In the genomic region with DNA sequence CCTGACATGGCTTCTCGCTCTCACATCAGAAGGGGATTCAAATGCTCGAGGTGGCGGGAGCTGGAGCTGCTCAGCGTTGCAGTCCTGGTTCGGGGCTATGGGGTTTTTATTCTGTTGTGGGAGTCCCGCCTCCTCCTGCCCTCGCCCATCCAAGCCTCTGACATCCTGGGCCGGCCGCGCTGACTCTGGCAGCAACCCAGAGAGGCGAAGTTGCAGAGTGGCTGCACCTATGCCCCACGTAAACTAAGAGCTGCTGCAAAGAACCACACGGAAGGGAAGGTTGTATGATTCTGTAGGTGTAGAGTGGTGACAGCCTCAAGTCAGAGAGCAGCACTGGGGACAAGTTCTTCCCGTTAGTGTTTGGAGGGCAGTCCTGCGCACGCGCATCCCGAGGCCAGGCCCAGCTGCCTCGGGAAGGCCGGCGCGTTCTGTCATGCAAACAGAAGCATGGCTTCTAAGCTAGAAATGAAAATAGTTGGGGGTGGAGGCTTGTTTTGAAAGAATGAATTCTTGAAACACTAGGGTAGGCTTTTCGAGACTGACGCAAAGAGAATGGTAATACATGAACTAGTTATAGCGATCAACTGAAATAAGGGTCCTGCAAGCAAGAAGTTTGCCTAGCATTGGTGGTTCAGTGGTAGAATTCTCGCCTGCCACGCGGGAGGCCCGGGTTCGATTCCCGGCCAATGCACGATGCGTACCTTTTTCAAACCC, we compare ENCODE assay signal across 8 mouse cellular contexts. TPM values are rescaled to one million over a fixed set of nuclear protein-coding genes. Genes with fewer than 3 reads are reported as not detected.
A peak's percentile ranks its signal among the peaks of the same experiment; 100 is the strongest.
DNase-seq lines count a peak whose midpoint lies in the region; ATAC-seq and TF ChIP-seq lines count a peak whose summit lies in the region.

No protein-coding gene starts in this region.

- H3K4me1 ChIP-seq in bone marrow macrophage, adult 2 months (ENCODE audit: control insufficient read depth, insufficient read depth, low read length) = peaks cover under 1% of the 10 kb centered on the region
- no peaks in the 10 kb centered on the region for H3K4me1 ChIP-seq in embryonic fibroblast, embryonic 13.5 days (ENCODE audit: control insufficient read depth, insufficient read depth, low read length)
- H3K4me1 ChIP-seq in heart, embryonic 10.5 days = no peaks in the 10 kb centered on the region
- H3K4me1 ChIP-seq in kidney, embryonic 14.5 days (ENCODE audit: control insufficient read depth, insufficient read depth, low read length) = no peaks in the 10 kb centered on the region
- no peaks in the 10 kb centered on the region for H3K4me1 ChIP-seq in limb, embryonic 14.5 days (ENCODE audit: control insufficient read depth, insufficient read depth, low read length)
- H3K4me1 ChIP-seq in midbrain, embryonic 16.5 days (ENCODE audit: control insufficient read depth, insufficient read depth, low read length) = peaks cover 4% of the 10 kb centered on the region; the same call in 1 of the 2 replicates

- H3K27ac ChIP-seq in bone marrow macrophage, adult 2 months (ENCODE audit: insufficient read depth, low read depth, low read length) = peak overlapping the region; percentile 70
- H3K27ac ChIP-seq in embryonic fibroblast, embryonic 13.5 days (ENCODE audit: insufficient read depth, low read length) = peak overlapping the region; percentile 68
- peak overlapping the region; percentile 80 for H3K27ac ChIP-seq in heart, embryonic 10.5 days
- H3K27ac ChIP-seq in kidney, embryonic 14.5 days (ENCODE audit: low read depth, low read length) = peak overlapping the region; percentile 76; the same call in 1 of the 2 replicates
- peak overlapping the region; percentile 76 for H3K27ac ChIP-seq in limb, embryonic 14.5 days (replicated peaks; ENCODE audit: low read depth, low read length)
- peak overlapping the region; percentile 91 for H3K27ac ChIP-seq in midbrain, embryonic 16.5 days (ENCODE audit: low read length)

- TF ChIP-seq CTCF in bone marrow macrophage, adult 2 months (IDR thresholded peaks at IDR 0.05; ENCODE audit: low read depth, low read length) = no peak
- TF ChIP-seq CTCF in embryonic fibroblast, embryonic 13.5 days (IDR thresholded peaks at IDR 0.05; ENCODE audit: borderline replicate concordance, insufficient read depth, low read length) = no peak

- H3K4me2 ChIP-seq in kidney, embryonic 14.5 days (replicated peaks; ENCODE audit: low read depth, low read length) = peak overlapping the region; percentile 50
- H3K4me2 ChIP-seq in limb, embryonic 14.5 days (replicated peaks; ENCODE audit: low read depth, low read length, severe bottlenecking) = peak overlapping the region; percentile 55
- peak overlapping the region; percentile 53 for H3K4me2 ChIP-seq in midbrain, embryonic 16.5 days (ENCODE audit: low read length)

- peak overlapping the region; percentile 50; the same call in 1 of the 2 replicates for H3K9ac ChIP-seq in kidney, embryonic 14.5 days (ENCODE audit: low read depth, low read length)
- H3K9ac ChIP-seq in limb, embryonic 14.5 days (ENCODE audit: low read depth, low read length, severe bottlenecking) = peak overlapping the region; percentile 51
- H3K9ac ChIP-seq in midbrain, embryonic 16.5 days (ENCODE audit: low read depth, low read length) = peak overlapping the region; percentile 72

- peak overlapping the region; percentile 73 for H3K4me3 ChIP-seq in bone marrow macrophage, adult 2 months (ENCODE audit: insufficient read depth, low read length)
- peak overlapping the region; percentile 84 for H3K4me3 ChIP-seq in embryonic fibroblast, embryonic 13.5 days (ENCODE audit: insufficient read depth, low read length)
- peak overlapping the region; percentile 72 for H3K4me3 ChIP-seq in heart, embryonic 10.5 days
- H3K4me3 ChIP-seq in kidney, embryonic 14.5 days (ENCODE audit: low read length) = peak overlapping the region; percentile 58
- H3K4me3 ChIP-seq in limb, embryonic 14.5 days (replicated peaks; ENCODE audit: low read length) = peak overlapping the region; percentile 65
- peak overlapping the region; percentile 74 for H3K4me3 ChIP-seq in midbrain, embryonic 16.5 days (ENCODE audit: low read depth, low read length)

- DNase-seq in 3T3-L1 (ENCODE audit: low read depth, low spot score) = peak; percentile 90
- DNase-seq in heart, embryonic 10.5 days (ENCODE audit: low spot score) = peak; percentile 96
- DNase-seq in limb, embryonic 14.5 days (ENCODE audit: low spot score) = peak; percentile 98
- peak; percentile 78 to 86 for DNase-seq in spleen, postnatal 10 days (ENCODE audit: low spot score in 2 of 2)

- no peaks in the 10 kb centered on the region for H3K36me3 ChIP-seq in heart, embryonic 10.5 days
- H3K36me3 ChIP-seq in kidney, embryonic 14.5 days (ENCODE audit: control insufficient read depth, insufficient read depth, low read length) = no peaks in the 10 kb centered on the region
- no peaks in the 10 kb centered on the region for H3K36me3 ChIP-seq in limb, embryonic 14.5 days (ENCODE audit: control insufficient read depth, insufficient read depth, low read length)
- no peaks in the 10 kb centered on the region for H3K36me3 ChIP-seq in midbrain, embryonic 16.5 days (ENCODE audit: control insufficient read depth, insufficient read depth, low read length)

- WGBS in heart, embryonic 10.5 days = under 1% methylated on average over 33 of the region's 33 CpGs
- WGBS in kidney, embryonic 14.5 days = under 1% methylated on average over 33 of the region's 33 CpGs
- WGBS in limb, embryonic 14.5 days = under 1% methylated on average over 33 of the region's 33 CpGs
- under 1% methylated on average over 33 of the region's 33 CpGs for WGBS in midbrain, embryonic 16.5 days

- peak; percentile 95 for ATAC-seq in kidney, embryonic 14.5 days (ENCODE audit: low FRiP score, low TSS enrichment)
- peak; percentile 95 for ATAC-seq in limb, embryonic 14.5 days (ENCODE audit: low FRiP score, low read depth)
- ATAC-seq in midbrain, embryonic 16.5 days = peak; percentile 95

- no peaks in the 10 kb centered on the region for H3K9me3 ChIP-seq in heart, embryonic 10.5 days
- no peaks in the 10 kb centered on the region for H3K9me3 ChIP-seq in kidney, embryonic 14.5 days (ENCODE audit: control insufficient read depth, low read length)
- H3K9me3 ChIP-seq in limb, embryonic 14.5 days (ENCODE audit: control insufficient read depth, low read length) = no peaks in the 10 kb centered on the region
- H3K9me3 ChIP-seq in midbrain, embryonic 16.5 days (replicated peaks; ENCODE audit: control insufficient read depth, low read length, poor library complexity, severe bottlenecking) = no peaks in the 10 kb centered on the region

- no peak for TF ChIP-seq POLR2A in bone marrow macrophage, adult 2 months (IDR thresholded peaks at IDR 0.05; ENCODE audit: borderline replicate concordance, low read depth, low read length)
- TF ChIP-seq POLR2A in embryonic fibroblast, embryonic 13.5 days (IDR thresholded peaks at IDR 0.05; ENCODE audit: low read depth, low read length) = peak; percentile 45
- TF ChIP-seq POLR2A in limb, embryonic 14.5 days (IDR thresholded peaks at IDR 0.05; ENCODE audit: borderline replicate concordance, extremely low read depth, insufficient read depth, insufficient read length) = no peak

- H3K27me3 ChIP-seq in heart, embryonic 10.5 days (ENCODE audit: insufficient read depth, poor library complexity, severe bottlenecking) = no peaks in the 10 kb centered on the region
- H3K27me3 ChIP-seq in kidney, embryonic 14.5 days (ENCODE audit: control insufficient read depth, insufficient read depth, low read length) = no peaks in the 10 kb centered on the region
- H3K27me3 ChIP-seq in limb, embryonic 14.5 days (ENCODE audit: control insufficient read depth, insufficient read depth, low read length) = no peaks in the 10 kb centered on the region
- no peaks in the 10 kb centered on the region for H3K27me3 ChIP-seq in midbrain, embryonic 16.5 days (ENCODE audit: control insufficient read depth, insufficient read depth, low read depth, low read length)

RNA-seq across cellular contexts. Expression of a gene that starts 20.2 kb away (rescaled TPM):
- 1,121 and 1,154 TPM in 2 replicates for polyA plus RNA-seq in bone marrow macrophage, adult 2 months (2012; ENCODE audit: insufficient read depth, insufficient read length, missing spikeins)
- 3.9 TPM in 1 of 2 replicates, not detected in the other for polyA plus RNA-seq in embryonic fibroblast, embryonic 13.5 days (2011; ENCODE audit: insufficient read length, low read depth, missing spikeins)
- 1.3 and 4.1 TPM in 2 replicates for polyA plus RNA-seq in heart, embryonic 10.5 days (2016; fragmentation: Nextera tagmentation; extraction: Ambion mirVana)
- polyA plus RNA-seq in kidney, embryonic 14.5 days (2014; fragmentation: Nextera tagmentation; extraction: Ambion mirVana) = 7.0 and 7.9 TPM in 2 replicates
- 12.8 and 13.7 TPM in 2 replicates for polyA plus RNA-seq in limb, embryonic 14.5 days (2012; rRNA removed)
- 17.6 and 19.7 TPM in 2 replicates for polyA plus RNA-seq in limb, embryonic 14.5 days (2014; fragmentation: Nextera tagmentation; extraction: Ambion mirVana)
- polyA plus RNA-seq in midbrain, embryonic 16.5 days (2015; fragmentation: Nextera tagmentation; extraction: Ambion mirVana) = 6.8 and 9.0 TPM in 2 replicates

RNA-seq across cellular contexts. Expression of a gene that starts 25.8 kb away (rescaled TPM):
- polyA plus RNA-seq in bone marrow macrophage, adult 2 months (2012; ENCODE audit: insufficient read depth, insufficient read length, missing spikeins) = 84.3 and 86.6 TPM in 2 replicates
- polyA plus RNA-seq in embryonic fibroblast, embryonic 13.5 days (2011; ENCODE audit: insufficient read length, low read depth, missing spikeins) = not detected in 2 replicates
- polyA plus RNA-seq in heart, embryonic 10.5 days (2016; fragmentation: Nextera tagmentation; extraction: Ambion mirVana) = 0.14 TPM in 1 of 2 replicates, not detected in the other
- polyA plus RNA-seq in kidney, embryonic 14.5 days (2014; fragmentation: Nextera tagmentation; extraction: Ambion mirVana) = 0.97 and 1.0 TPM in 2 replicates
- polyA plus RNA-seq in limb, embryonic 14.5 days (2012; rRNA removed) = 0.75 and 1.2 TPM in 2 replicates
- polyA plus RNA-seq in limb, embryonic 14.5 days (2014; fragmentation: Nextera tagmentation; extraction: Ambion mirVana) = 0.59 and 0.79 TPM in 2 replicates
- polyA plus RNA-seq in midbrain, embryonic 16.5 days (2015; fragmentation: Nextera tagmentation; extraction: Ambion mirVana) = 0.14 and 0.16 TPM in 2 replicates

Comparison
In these comparisons a context has a peak if more than half of its experiments do, and no peak if none do; other contexts are left out.
1. Peak in every context shown above with its lines: DNase-seq, ATAC-seq, H3K4me3 ChIP-seq and H3K27ac ChIP-seq.
2. RNA of a gene that starts 20.2 kb away (polyA plus RNA-seq): 1,121 to 1,154 TPM in bone marrow macrophage, adult 2 months; 12.8 to 19.7 TPM in limb, embryonic 14.5 days, 6.8 to 9.0 TPM in midbrain, embryonic 16.5 days, 7.0 to 7.9 TPM in kidney, embryonic 14.5 days, 1.3 to 4.1 TPM in heart, embryonic 10.5 days and 3.9 TPM in embryonic fibroblast, embryonic 13.5 days; every median in the first group is over 10 times any median in the second.
3. RNA of a gene that starts 25.8 kb away (polyA plus RNA-seq): 84.3 to 86.6 TPM in bone marrow macrophage, adult 2 months; 0.97 to 1.0 TPM in kidney, embryonic 14.5 days, 0.59 to 1.2 TPM in limb, embryonic 14.5 days, not detected in embryonic fibroblast, embryonic 13.5 days, 0.14 to 0.16 TPM in midbrain, embryonic 16.5 days and 0.14 TPM in heart, embryonic 10.5 days; every median in the first group is over 10 times any median in the second.